Mouse (Mus musculus) ES-Bruce4 (cell line): ENCODE results near the gene Hist3h2ba. TPM values are rescaled to one million over a fixed set of nuclear protein-coding genes. Genes with fewer than 3 reads are reported as not detected.
A peak's percentile ranks its signal among the peaks of the same experiment; 100 is the strongest.

ENCODE experiments used
- H3K27ac ChIP-seq: 2 replicates; pipeline ENCODE4 v1.5.1; 2012; ENCODE audit warnings: low read length, inconsistent platforms; ENCODE audit not compliant: insufficient read depth
- H3K27me3 ChIP-seq: 2 replicates; pipeline ENCODE4 v1.6.1; 2012; ENCODE audit warnings: mild to moderate bottlenecking, low read length, inconsistent platforms; ENCODE audit not compliant: control insufficient read depth, poor library complexity, insufficient read depth, severe bottlenecking
- H3K36me3 ChIP-seq: 2 replicates; pipeline ENCODE4 v1.6.1; 2012; ENCODE audit warnings: inconsistent platforms, mild to moderate bottlenecking, low read length, moderate library complexity; ENCODE audit not compliant: control insufficient read depth, poor library complexity, insufficient read depth, severe bottlenecking
- H3K4me1 ChIP-seq: one replicate; pipeline ENCODE4 v1.8.1; 2011; ENCODE audit warnings: low read length; ENCODE audit not compliant: control insufficient read depth, insufficient read depth
- H3K4me3 ChIP-seq: 2 replicates; pipeline ENCODE4 v1.5.1; 2011; ENCODE audit warnings: low read depth, mild to moderate bottlenecking, low read length
- H3K9ac ChIP-seq: 2 replicates; pipeline ENCODE4 v1.6.1; 2012; ENCODE audit warnings: low read depth, mild to moderate bottlenecking, inconsistent platforms; ENCODE audit not compliant: poor library complexity, severe bottlenecking
- H3K9me3 ChIP-seq: replicated peaks from 2 replicates; pipeline ENCODE4 v1.6.1; 2012; ENCODE audit warnings: mild to moderate bottlenecking, low read length, inconsistent platforms; ENCODE audit not compliant: control insufficient read depth, poor library complexity, insufficient read depth, severe bottlenecking
- CTCF ChIP-seq: IDR thresholded peaks from one replicate; pipeline ENCODE4 v1.8.1; 2011; ENCODE audit warnings: low read depth, low read length
- EP300 ChIP-seq: IDR thresholded peaks from 2 replicates; pipeline ENCODE4 v1.6.1; 2011; ENCODE audit warnings: low read depth, low read length; ENCODE audit not compliant: insufficient read depth
- POLR2A ChIP-seq: IDR thresholded peaks from one replicate; pipeline ENCODE4 v1.8.1; 2011; ENCODE audit warnings: low read length; ENCODE audit not compliant: insufficient read depth
- polyA plus RNA-seq: library from polyadenylated mRNA; stranded (reverse); fragments of >200 nt; gene quantifications from 2 replicates; pipeline ENCODE4 v1.2.4, GENCODE M21; 2011; ENCODE audit warnings: low read depth; ENCODE audit not compliant: missing spikeins, insufficient read depth, insufficient read length

The Hist3h2ba gene
- polyA plus RNA-seq, 1 experiment, result 8.0 TPM

GRCm38 (mm10) chr11:58937909-58938308 lies 10.8 kb upstream of the Hist3h2ba start:
- H3K36me3 ChIP-seq, result peaks cover 25% of the 10 kb centered on the region
- no peaks in the 10 kb centered on the region for H3K4me1 ChIP-seq
- peak overlapping the region; percentile 94 for H3K4me3 ChIP-seq
- no peaks in the 10 kb centered on the region for H3K27me3 ChIP-seq
- no peak overlapping the region for H3K27ac ChIP-seq
- no peak for TF ChIP-seq CTCF
- TF ChIP-seq POLR2A, result no peak
- TF ChIP-seq EP300, result no peak
- H3K9me3 ChIP-seq, result no peaks in the 10 kb centered on the region
- H3K9ac ChIP-seq, result peak overlapping the region; percentile 85

- Histone ChIP-seq H3K36me3 (peaks cover 21% of the 10 kb centered on the region), H3K4me1 (no peaks in the 10 kb centered on the region), H3K9ac (peak within 1 kb of the TSS; percentile 85), H3K9me3 (no peaks in the 10 kb centered on the region), H3K27me3 (no peaks in the 10 kb centered on the region), H3K4me3 (peak within 1 kb of the TSS; percentile 94), H3K27ac (no peak within 1 kb of the TSS)
- TF ChIP-seq POLR2A, result peak; percentile 39
- no peak for TF ChIP-seq CTCF
- TF ChIP-seq EP300, result peak; percentile 80; the same call in 1 of the 2 replicates
These were observed 10.2 kb upstream of the Hist3h2ba start, which contains the start of gene Rnf187 for GRCm38 (mm10) chr11:58938322-58939087. Rnf187 (minus strand) TSS chr11:58938916.

- Histone ChIP-seq H3K4me3 (peak overlapping the region; percentile 11; the same call in 1 of the 2 replicates), H3K27me3 (no peaks in the 10 kb centered on the region), H3K9me3 (no peaks in the 10 kb centered on the region), H3K9ac (no peak overlapping the region), H3K27ac (no peak overlapping the region), H3K4me1 (no peaks in the 10 kb centered on the region), H3K36me3 (peaks cover 17% of the 10 kb centered on the region)
- no peak for TF ChIP-seq CTCF
- no peak for TF ChIP-seq POLR2A
- TF ChIP-seq EP300, result no peak
These were observed 9.7 kb upstream of the Hist3h2ba start for GRCm38 (mm10) chr11:58939088-58939439.

- H3K9ac ChIP-seq, result no peak overlapping the region
- TF ChIP-seq CTCF, result no peak
- TF ChIP-seq POLR2A, result no peak
- no peak for TF ChIP-seq EP300
- H3K27me3 ChIP-seq, result no peaks in the 10 kb centered on the region; the same call in none of the 2 replicates
- H3K27ac ChIP-seq, result no peak overlapping the region
- no peaks in the 10 kb centered on the region for H3K4me1 ChIP-seq
- no peaks in the 10 kb centered on the region for H3K9me3 ChIP-seq
- H3K4me3 ChIP-seq, result no peak overlapping the region
- no peaks in the 10 kb centered on the region for H3K36me3 ChIP-seq
These were observed 4.6 kb upstream of the Hist3h2ba start for GRCm38 (mm10) chr11:58944136-58944535.

GRCm38 (mm10) chr11:58947306-58947705 lies 1.4 kb upstream of the Hist3h2ba start:
- Histone ChIP-seq H3K27me3 (no peaks in the 10 kb centered on the region; the same call in none of the 2 replicates), H3K36me3 (no peaks in the 10 kb centered on the region), H3K4me1 (no peaks in the 10 kb centered on the region), H3K27ac (no peak overlapping the region), H3K9ac (0 out of 2 replicates have a peak overlapping the region, but pooled peaks have one; percentile 10), H3K4me3 (no peak overlapping the region), H3K9me3 (no peaks in the 10 kb centered on the region)
- TF ChIP-seq CTCF (no peak), POLR2A (no peak), EP300 (no peak)
